Mouse (Mus musculus): ENCODE results near the gene Pde10a. TPM values are rescaled to one million over a fixed set of nuclear protein-coding genes. Genes with fewer than 3 reads are reported as not detected.

Pde10a gene
- total and polyA plus RNA-seq, 3 experiments, result 0.04 to 0.41 (median 0.21) TPM

- no peak for DNase-seq (ENCODE audit: extremely low read depth)
- Histone ChIP-seq H3K79me2 (replicated peaks; ENCODE audit: control insufficient read depth, extremely low read depth, insufficient read depth, poor library complexity, severe bottlenecking) (no peaks in the 10 kb centered on the region), H3K9ac (ENCODE audit: insufficient read depth, low read depth) (no peak overlapping the region), H3K9me3 (replicated peaks; ENCODE audit: low read length) (no peaks in the 10 kb centered on the region), H3K4me3 (replicated peaks in 1 of 3; ENCODE audit: low read depth in 2 of 3, low read length in 2 of 3, poor library complexity in 1 of 3) (no peak overlapping the region), H3K27ac (ENCODE audit: insufficient read depth, low read depth) (no peak overlapping the region), H3K4me2 (ENCODE audit: insufficient read depth, low read depth, poor library complexity, severe bottlenecking) (no peak overlapping the region), H3K36me3 (replicated peaks in 1 of 2; ENCODE audit: control insufficient read depth in 1 of 2, insufficient read depth in 1 of 2, low read length in 1 of 2) (no peaks in the 10 kb centered on the region), H3K4me1 (ENCODE audit: control insufficient read depth in 1 of 2, insufficient read depth in 2 of 2) (no peaks in the 10 kb centered on the region), H3K27me3 (replicated peaks) (peaks cover 17% of the 10 kb centered on the region)
- dilution Hi-C loops (cut with MboI; ENCODE audit: extremely low pct_ligation_motif_present, extremely low pct_unique_long_range_greater_than_20kb, low sequenced_read_pairs) (no loop called here), in situ Hi-C loops (cut with MboI; ENCODE audit: low pct_ligation_motif_present, low pct_unique_long_range_greater_than_20kb, low sequenced_read_pairs) (no loop called here)
- no peak for TF ChIP-seq POLR2AphosphoS2 (IDR thresholded peaks at IDR 0.05; ENCODE audit: low read depth, low read length)
- no peak for TF ChIP-seq ZC3H11A (IDR thresholded peaks at IDR 0.05; ENCODE audit: low read depth, low read length)
- no peak for TF ChIP-seq MAFK (IDR thresholded peaks at IDR 0.05; ENCODE audit: insufficient replicate concordance, low read length)
Measured at GRCm38 (mm10) chr17:8484246-8484645, 40.9 kb upstream of the Pde10a start.

- no peak overlapping the region for H3K9ac ChIP-seq (ENCODE audit: insufficient read depth, low read depth)
- H3K4me2 ChIP-seq (ENCODE audit: insufficient read depth, low read depth, poor library complexity, severe bottlenecking), result no peak overlapping the region
- no peaks in the 10 kb centered on the region for H3K4me1 ChIP-seq (ENCODE audit: control insufficient read depth in 1 of 2, insufficient read depth in 2 of 2)
- dilution Hi-C loops (cut with MboI; ENCODE audit: extremely low pct_ligation_motif_present, extremely low pct_unique_long_range_greater_than_20kb, low sequenced_read_pairs), result no loop called here
- no peaks in the 10 kb centered on the region for H3K36me3 ChIP-seq (replicated peaks in 1 of 2; ENCODE audit: control insufficient read depth in 1 of 2, insufficient read depth in 1 of 2, low read length in 1 of 2)
- H3K9me3 ChIP-seq (replicated peaks; ENCODE audit: low read length), result no peaks in the 10 kb centered on the region
- H3K27me3 ChIP-seq (replicated peaks), result peaks cover 11% of the 10 kb centered on the region
- in situ Hi-C loops (cut with MboI; ENCODE audit: low pct_ligation_motif_present, low pct_unique_long_range_greater_than_20kb, low sequenced_read_pairs), result no loop called here
- H3K4me3 ChIP-seq (replicated peaks in 1 of 3; ENCODE audit: low read depth in 2 of 3, low read length in 2 of 3, poor library complexity in 1 of 3), result no peak overlapping the region
- no peaks in the 10 kb centered on the region for H3K79me2 ChIP-seq (replicated peaks; ENCODE audit: control insufficient read depth, extremely low read depth, insufficient read depth, poor library complexity, severe bottlenecking)
- H3K27ac ChIP-seq (ENCODE audit: insufficient read depth, low read depth), result no peak overlapping the region
- no peak for TF ChIP-seq ZC3H11A (IDR thresholded peaks at IDR 0.05; ENCODE audit: low read depth, low read length)
- no peak for TF ChIP-seq USF2 (conservative IDR thresholded peaks at IDR 0.05; ENCODE audit: low read depth, low read length)
- no peak for TF ChIP-seq IRF4 (IDR thresholded peaks at IDR 0.05; ENCODE audit: low read depth, low read length)
- no peak for TF ChIP-seq GABPA (IDR thresholded peaks at IDR 0.05; ENCODE audit: insufficient replicate concordance, low read depth, low read length)
- TF ChIP-seq KAT2A (IDR thresholded peaks at IDR 0.05; ENCODE audit: insufficient replicate concordance, low read length), result no peak
- no peak for TF ChIP-seq CTCF (conservative IDR thresholded peaks at IDR 0.05 in 1 of 2, IDR thresholded peaks at IDR 0.05 in 1 of 2; ENCODE audit: low read depth in 2 of 2, low read length in 2 of 2)
- TF ChIP-seq USF1 (IDR thresholded peaks at IDR 0.05; ENCODE audit: low read depth, low read length), result no peak
- TF ChIP-seq ZMIZ1 (IDR thresholded peaks at IDR 0.05; ENCODE audit: low read depth, low read length), result no peak
- TF ChIP-seq CHD2 (IDR thresholded peaks at IDR 0.05; ENCODE audit: low read length), result no peak
- no peak for TF ChIP-seq SMC3 (IDR thresholded peaks at IDR 0.05; ENCODE audit: low read depth, low read length)
- no peak for TF ChIP-seq NRF1 (IDR thresholded peaks at IDR 0.05; ENCODE audit: low read depth, low read length)
- no peak for TF ChIP-seq BHLHE40 (IDR thresholded peaks at IDR 0.05; ENCODE audit: low read depth, low read length)
- no peak for DNase-seq (ENCODE audit: extremely low read depth)
Measured at GRCm38 (mm10) chr17:8485146-8485545, 40.0 kb upstream of the Pde10a start.

- Histone ChIP-seq H3K4me1 (ENCODE audit: control insufficient read depth in 1 of 2, insufficient read depth in 2 of 2) (no peaks in the 10 kb centered on the region), H3K9ac (ENCODE audit: insufficient read depth, low read depth) (no peak overlapping the region), H3K36me3 (replicated peaks in 1 of 2; ENCODE audit: control insufficient read depth in 1 of 2, insufficient read depth in 1 of 2, low read length in 1 of 2) (no peaks in the 10 kb centered on the region), H3K4me3 (replicated peaks in 1 of 3; ENCODE audit: low read depth in 2 of 3, low read length in 2 of 3, poor library complexity in 1 of 3) (no peak overlapping the region), H3K9me3 (replicated peaks; ENCODE audit: low read length) (no peaks in the 10 kb centered on the region), H3K27me3 (replicated peaks) (peaks cover 10% of the 10 kb centered on the region), H3K4me2 (ENCODE audit: insufficient read depth, low read depth, poor library complexity, severe bottlenecking) (no peak overlapping the region), H3K79me2 (replicated peaks; ENCODE audit: control insufficient read depth, extremely low read depth, insufficient read depth, poor library complexity, severe bottlenecking) (no peaks in the 10 kb centered on the region), H3K27ac (ENCODE audit: insufficient read depth, low read depth) (no peak overlapping the region)
- in situ Hi-C loops (cut with MboI; ENCODE audit: low pct_ligation_motif_present, low pct_unique_long_range_greater_than_20kb, low sequenced_read_pairs) (no loop called here), dilution Hi-C loops (cut with MboI; ENCODE audit: extremely low pct_ligation_motif_present, extremely low pct_unique_long_range_greater_than_20kb, low sequenced_read_pairs) (no loop called here)
- no peak for DNase-seq (ENCODE audit: extremely low read depth)
- TF ChIP-seq CTCF (conservative IDR thresholded peaks at IDR 0.05 in 1 of 2, IDR thresholded peaks at IDR 0.05 in 1 of 2; ENCODE audit: low read depth in 2 of 2, low read length in 2 of 2) (no peak), MXI1 (IDR thresholded peaks at IDR 0.05; ENCODE audit: low read depth, low read length) (no peak), MEF2A (IDR thresholded peaks at IDR 0.05; ENCODE audit: borderline replicate concordance, low read depth, low read length) (no peak), MYC (IDR thresholded peaks at IDR 0.05; ENCODE audit: low read depth, low read length) (no peak), NELFE (IDR thresholded peaks at IDR 0.05; ENCODE audit: low read depth, low read length) (no peak), ZNF384 (IDR thresholded peaks at IDR 0.05; ENCODE audit: low read depth, low read length) (no peak), UBTF (IDR thresholded peaks at IDR 0.05; ENCODE audit: low read depth, low read length) (no peak), PAX5 (IDR thresholded peaks at IDR 0.05; ENCODE audit: low read length) (no peak), ZMIZ1 (IDR thresholded peaks at IDR 0.05; ENCODE audit: low read depth, low read length) (no peak), ZC3H11A (IDR thresholded peaks at IDR 0.05; ENCODE audit: low read depth, low read length) (no peak), E2F4 (IDR thresholded peaks at IDR 0.05; ENCODE audit: insufficient replicate concordance, low read depth, low read length) (no peak), RAD21 (IDR thresholded peaks at IDR 0.05; ENCODE audit: low read depth, low read length) (no peak), USF2 (conservative IDR thresholded peaks at IDR 0.05; ENCODE audit: low read depth, low read length) (no peak), BHLHE40 (IDR thresholded peaks at IDR 0.05; ENCODE audit: low read depth, low read length) (no peak)
Measured at GRCm38 (mm10) chr17:8487824-8488223, 37.3 kb upstream of the Pde10a start.

All from CH12.LX (cell line).